Mouse (Mus musculus) neural tube, embryonic 14.5 days (tissue): ENCODE results near the gene Lgi4. TPM values are rescaled to one million over a fixed set of nuclear protein-coding genes. Genes with fewer than 3 reads are reported as not detected.
A peak's percentile ranks its signal among the peaks of the same experiment; 100 is the strongest.

ENCODE experiments used
- ATAC-seq: fragments of 200-750 bp; cut with Nextera tagmentation; 2 replicates; pipeline ENCODE4 v1.8.0; 2017; ENCODE audit warnings: low read depth, mild to moderate bottlenecking, moderate TSS enrichment, moderate library complexity
- H3K27ac ChIP-seq: fragments of 300-500 bp; sonication (generic); 2 replicates; pipeline ENCODE4 v1.5.1; 2014; ENCODE audit warnings: low read depth, mild to moderate bottlenecking, control low read depth, low read length, moderate library complexity, mixed read lengths
- H3K27me3 ChIP-seq: fragments of 300-500 bp; sonication (generic); 2 replicates; pipeline ENCODE4 v1.6.1; 2014; ENCODE audit warnings: low read length; ENCODE audit not compliant: control insufficient read depth, insufficient read depth
- H3K36me3 ChIP-seq: fragments of 300-500 bp; sonication (generic); 2 replicates; pipeline ENCODE4 v1.6.1; 2014; ENCODE audit warnings: low read length, mixed read lengths; ENCODE audit not compliant: control insufficient read depth, insufficient read depth
- H3K4me1 ChIP-seq: fragments of 300-500 bp; sonication (generic); 2 replicates; pipeline ENCODE4 v1.6.1; 2014; ENCODE audit warnings: low read length; ENCODE audit not compliant: control insufficient read depth, insufficient read depth
- H3K4me2 ChIP-seq: fragments of 300-500 bp; sonication (generic); 2 replicates; pipeline ENCODE4 v1.6.1; 2014; ENCODE audit warnings: mild to moderate bottlenecking, low read depth, low read length, control low read depth
- H3K4me3 ChIP-seq: fragments of 300-500 bp; sonication (generic); 2 replicates; pipeline ENCODE4 v1.5.1; 2014; ENCODE audit warnings: low read depth, low read length, control low read depth, mixed read lengths
- H3K9ac ChIP-seq: fragments of 300-500 bp; sonication (generic); replicated peaks from 2 replicates; pipeline ENCODE4 v1.6.1; 2014; ENCODE audit warnings: low read depth, mild to moderate bottlenecking, control low read depth, low read length, mixed read lengths
- H3K9me3 ChIP-seq: fragments of 300-500 bp; sonication (generic); 2 replicates; pipeline ENCODE4 v1.6.1; 2016; ENCODE audit warnings: low read length; ENCODE audit not compliant: control insufficient read depth
- WGBS: fragments of 180-500 bp; shearing (Covaris S2); extraction: QIAGEN DNeasy Blood & Tissue Kit; methylation state at CpG from one replicate; pipeline ENCODE4 v1.1.7; 2014; 5-methylcytosine and 5-hydroxymethylcytosine counted together
- polyA plus RNA-seq: library from polyadenylated mRNA; unstranded; fragments of >200 nt; fragmentation: Nextera tagmentation; extraction: Ambion mirVana; gene quantifications from 2 replicates; pipeline ENCODE4 v1.2.1, GENCODE M21; 2014

The Lgi4 gene
- polyA plus RNA-seq, 1 experiment from 2014 or later = not detected

GRCm38 (mm10) chr7:31036917-31037316, 22.2 kb upstream of the Lgi4 start:
- 87% methylated on average over 7 of the region's 7 CpGs for WGBS
- no peak for ATAC-seq
- Histone ChIP-seq H3K27me3 (peaks cover 6% of the 10 kb centered on the region; the same call in 1 of the 2 replicates), H3K36me3 (no peaks in the 10 kb centered on the region), H3K4me2 (no peak overlapping the region), H3K4me1 (no peaks in the 10 kb centered on the region), H3K9me3 (no peaks in the 10 kb centered on the region), H3K27ac (no peak overlapping the region), H3K9ac (no peak overlapping the region), H3K4me3 (no peak overlapping the region)

- no peaks in the 10 kb centered on the region for H3K4me1 ChIP-seq
- H3K4me3 ChIP-seq = no peak overlapping the region
- no peak overlapping the region for H3K27ac ChIP-seq
- H3K4me2 ChIP-seq = no peak overlapping the region
- peaks cover 7% of the 10 kb centered on the region; the same call in 1 of the 2 replicates for H3K27me3 ChIP-seq
- WGBS = 68% methylated on average over 2 of the region's 2 CpGs
- no peak for ATAC-seq
- H3K9ac ChIP-seq = no peak overlapping the region
- H3K36me3 ChIP-seq = no peaks in the 10 kb centered on the region
- no peaks in the 10 kb centered on the region for H3K9me3 ChIP-seq
These were observed 21.5 kb upstream of the Lgi4 start for GRCm38 (mm10) chr7:31037675-31038074.

- H3K4me2 ChIP-seq = no peak overlapping the region
- H3K27me3 ChIP-seq = peaks cover 9% of the 10 kb centered on the region; the same call in 1 of the 2 replicates
- 82% methylated on average over 4 of the region's 4 CpGs for WGBS
- no peaks in the 10 kb centered on the region for H3K9me3 ChIP-seq
- no peak for ATAC-seq
- no peak overlapping the region for H3K27ac ChIP-seq
- H3K4me1 ChIP-seq = no peaks in the 10 kb centered on the region
- no peaks in the 10 kb centered on the region for H3K36me3 ChIP-seq
- H3K9ac ChIP-seq = no peak overlapping the region
- H3K4me3 ChIP-seq = no peak overlapping the region
These were observed 20.1 kb upstream of the Lgi4 start for GRCm38 (mm10) chr7:31039011-31039410.

GRCm38 (mm10) chr7:31040281-31041022, 18.7 kb upstream of the Lgi4 start:
- H3K27ac ChIP-seq = no peak overlapping the region
- no peaks in the 10 kb centered on the region for H3K9me3 ChIP-seq
- ATAC-seq = no peak
- WGBS = 82% methylated on average over 12 of the region's 12 CpGs
- H3K27me3 ChIP-seq = peaks cover 13% of the 10 kb centered on the region
- H3K4me1 ChIP-seq = no peaks in the 10 kb centered on the region
- H3K4me3 ChIP-seq = no peak overlapping the region
- no peaks in the 10 kb centered on the region for H3K36me3 ChIP-seq
- H3K4me2 ChIP-seq = no peak overlapping the region
- no peak overlapping the region for H3K9ac ChIP-seq

GRCm38 (mm10) chr7:31041023-31041407, 18.1 kb upstream of the Lgi4 start:
- Histone ChIP-seq H3K4me2 (no peak overlapping the region), H3K9ac (no peak overlapping the region), H3K4me1 (no peaks in the 10 kb centered on the region), H3K27ac (no peak overlapping the region), H3K27me3 (peaks cover 13% of the 10 kb centered on the region), H3K36me3 (no peaks in the 10 kb centered on the region), H3K4me3 (no peak overlapping the region), H3K9me3 (no peaks in the 10 kb centered on the region)
- WGBS = 41% methylated on average over 8 of the region's 8 CpGs
- ATAC-seq = no peak

- WGBS = 4% methylated on average over 27 of the region's 28 CpGs
- H3K27ac ChIP-seq = no peak overlapping the region
- H3K36me3 ChIP-seq = no peaks in the 10 kb centered on the region
- H3K9me3 ChIP-seq = no peaks in the 10 kb centered on the region
- H3K9ac ChIP-seq = no peak overlapping the region
- H3K4me3 ChIP-seq = no peak overlapping the region
- H3K4me1 ChIP-seq = no peaks in the 10 kb centered on the region
- peak overlapping the region; percentile 25 for H3K4me2 ChIP-seq
- ATAC-seq = no peak
- peaks cover 13% of the 10 kb centered on the region for H3K27me3 ChIP-seq
These were observed 17.4 kb upstream of the Lgi4 start for GRCm38 (mm10) chr7:31041662-31042315.

GRCm38 (mm10) chr7:31042431-31042910, 16.7 kb upstream of the Lgi4 start, which contains the start of gene Fxyd5:
Gene Fxyd5, minus strand, starts transcription at chr7:31042481.
- Histone ChIP-seq H3K4me2 (peak within 1 kb of the TSS; percentile 25), H3K4me3 (no peak within 1 kb of the TSS), H3K36me3 (no peaks in the 10 kb centered on the region), H3K9me3 (no peaks in the 10 kb centered on the region), H3K4me1 (no peaks in the 10 kb centered on the region), H3K9ac (no peak within 1 kb of the TSS), H3K27me3 (peaks cover 13% of the 10 kb centered on the region), H3K27ac (no peak within 1 kb of the TSS)
- 31% methylated on average over 10 of the region's 10 CpGs for WGBS
- no peak for ATAC-seq

- H3K9ac ChIP-seq = peak overlapping the region; percentile 58
- no peak overlapping the region for H3K27ac ChIP-seq
- no peaks in the 10 kb centered on the region for H3K9me3 ChIP-seq
- 22% methylated on average over 5 of the region's 5 CpGs for WGBS
- H3K36me3 ChIP-seq = no peaks in the 10 kb centered on the region
- peak overlapping the region; percentile 67 for H3K4me2 ChIP-seq
- ATAC-seq = peak; percentile 15
- peaks cover 19% of the 10 kb centered on the region; the same call in 1 of the 2 replicates for H3K4me1 ChIP-seq
- H3K27me3 ChIP-seq = peaks cover 28% of the 10 kb centered on the region
- H3K4me3 ChIP-seq = peak overlapping the region; percentile 36
These were observed 9.9 kb upstream of the Lgi4 start for GRCm38 (mm10) chr7:31049135-31049845.
